Mouse (Mus musculus): ENCODE results near the gene Eml2. TPM values are rescaled to one million over a fixed set of nuclear protein-coding genes. Genes with fewer than 3 reads are reported as not detected.

Eml2 gene
- polyA plus RNA-seq, 1 experiment from 2014 or later = 9.5 TPM

- Histone ChIP-seq H3K4me1 (peaks cover 8% of the 10 kb centered on the region), H3K27ac (no peak overlapping the region), H3K4me3 (replicated peaks) (no peak overlapping the region), H3K4me2 (no peak overlapping the region), H3K36me3 (peaks cover 6% of the 10 kb centered on the region; the same call in 1 of the 2 replicates), H3K27me3 (no peaks in the 10 kb centered on the region), H3K9me3 (replicated peaks) (no peaks in the 10 kb centered on the region), H3K9ac (no peak overlapping the region)
- WGBS = 0% methylated on average over 1 of the region's 1 CpGs
- peak; percentile 91 for ATAC-seq (replicated peaks; ENCODE audit: low FRiP score)
Observed at GRCm38 (mm10) chr7:19239423-19239822, 63.2 kb downstream of the Eml2 start.

- no peak overlapping the region for H3K4me3 ChIP-seq (replicated peaks)
- no peaks in the 10 kb centered on the region for H3K9me3 ChIP-seq (replicated peaks)
- H3K36me3 ChIP-seq = peaks cover 10% of the 10 kb centered on the region; the same call in 1 of the 2 replicates
- H3K27ac ChIP-seq = no peak overlapping the region
- H3K9ac ChIP-seq = no peak overlapping the region
- peaks cover 8% of the 10 kb centered on the region for H3K4me1 ChIP-seq
- 59% methylated on average over 3 of the region's 4 CpGs for WGBS
- no peak for ATAC-seq (replicated peaks; ENCODE audit: low FRiP score)
- no peaks in the 10 kb centered on the region for H3K27me3 ChIP-seq
- H3K4me2 ChIP-seq = no peak overlapping the region
Observed at GRCm38 (mm10) chr7:19239986-19240385, 63.8 kb downstream of the Eml2 start.

DNA sequence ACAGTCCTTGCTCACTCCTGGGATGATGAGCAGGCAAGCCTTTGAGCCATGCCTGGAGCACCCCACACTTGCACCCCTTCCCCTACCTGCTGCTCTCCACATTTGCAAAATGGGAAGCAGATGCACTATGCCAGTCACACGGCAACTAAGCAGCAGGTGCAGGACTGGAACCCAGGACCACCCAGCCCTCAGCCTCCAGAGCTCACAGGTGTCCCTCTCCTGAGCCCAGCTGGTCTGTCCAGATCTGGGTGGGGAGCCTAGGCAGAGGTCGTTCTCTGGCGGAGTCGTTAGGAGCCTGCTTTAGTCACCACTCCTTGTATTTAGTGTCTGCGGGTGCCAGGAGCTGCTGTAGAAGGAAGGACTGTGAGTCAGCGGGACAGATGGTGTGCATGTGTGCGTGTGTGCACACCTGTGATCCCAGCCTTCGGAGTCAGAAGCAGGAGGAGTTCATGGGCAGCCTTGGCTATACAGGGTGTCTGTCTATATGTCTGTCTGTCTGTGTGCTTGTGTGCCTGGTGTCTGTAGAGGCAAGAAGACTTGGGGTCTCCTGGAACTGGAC, 64.8 kb downstream of the Eml2 start:
- peaks cover 8% of the 10 kb centered on the region for H3K4me1 ChIP-seq
- peaks cover 20% of the 10 kb centered on the region for H3K36me3 ChIP-seq
- no peak overlapping the region for H3K4me3 ChIP-seq (replicated peaks)
- no peaks in the 10 kb centered on the region for H3K9me3 ChIP-seq (replicated peaks)
- H3K27ac ChIP-seq = no peak overlapping the region
- H3K9ac ChIP-seq = no peak overlapping the region
- ATAC-seq (replicated peaks; ENCODE audit: low FRiP score) = no peak
- H3K27me3 ChIP-seq = no peaks in the 10 kb centered on the region
- H3K4me2 ChIP-seq = no peak overlapping the region
- whole genome bisulfite sequencing = 90% methylated on average over 8 of the region's 8 CpGs

GRCm38 (mm10) chr7:19242005-19242404, 65.8 kb downstream of the Eml2 start:
- H3K9me3 ChIP-seq (replicated peaks) = no peaks in the 10 kb centered on the region
- H3K36me3 ChIP-seq = peaks cover 29% of the 10 kb centered on the region
- H3K27me3 ChIP-seq = no peaks in the 10 kb centered on the region
- no peak overlapping the region for H3K9ac ChIP-seq
- 91% methylated on average over 1 of the region's 1 CpGs for WGBS
- H3K4me1 ChIP-seq = peaks cover 6% of the 10 kb centered on the region
- H3K4me3 ChIP-seq (replicated peaks) = no peak overlapping the region
- H3K4me2 ChIP-seq = no peak overlapping the region
- H3K27ac ChIP-seq = no peak overlapping the region
- no peak for ATAC-seq (replicated peaks; ENCODE audit: low FRiP score)

GRCm38 (mm10) chr7:19243858-19244257, 67.6 kb downstream of the Eml2 start:
- peaks cover 38% of the 10 kb centered on the region for H3K36me3 ChIP-seq
- H3K27me3 ChIP-seq = no peaks in the 10 kb centered on the region
- peaks cover 5% of the 10 kb centered on the region for H3K4me1 ChIP-seq
- H3K9ac ChIP-seq = no peak overlapping the region
- ATAC-seq (replicated peaks; ENCODE audit: low FRiP score) = no peak
- WGBS = 74% methylated on average over 5 of the region's 5 CpGs
- H3K9me3 ChIP-seq (replicated peaks) = no peaks in the 10 kb centered on the region
- H3K4me3 ChIP-seq (replicated peaks) = no peak overlapping the region
- no peak overlapping the region for H3K4me2 ChIP-seq
- no peak overlapping the region for H3K27ac ChIP-seq

- Histone ChIP-seq H3K36me3 (peaks cover 38% of the 10 kb centered on the region), H3K4me3 (replicated peaks) (no peak overlapping the region), H3K4me2 (no peak overlapping the region), H3K27me3 (no peaks in the 10 kb centered on the region), H3K27ac (no peak overlapping the region), H3K9ac (no peak overlapping the region), H3K4me1 (no peaks in the 10 kb centered on the region), H3K9me3 (replicated peaks) (no peaks in the 10 kb centered on the region)
- WGBS = 82% methylated on average over 3 of the region's 3 CpGs
- ATAC-seq (replicated peaks; ENCODE audit: low FRiP score) = no peak
Observed at GRCm38 (mm10) chr7:19245083-19245482, 68.9 kb downstream of the Eml2 start.

DNA sequence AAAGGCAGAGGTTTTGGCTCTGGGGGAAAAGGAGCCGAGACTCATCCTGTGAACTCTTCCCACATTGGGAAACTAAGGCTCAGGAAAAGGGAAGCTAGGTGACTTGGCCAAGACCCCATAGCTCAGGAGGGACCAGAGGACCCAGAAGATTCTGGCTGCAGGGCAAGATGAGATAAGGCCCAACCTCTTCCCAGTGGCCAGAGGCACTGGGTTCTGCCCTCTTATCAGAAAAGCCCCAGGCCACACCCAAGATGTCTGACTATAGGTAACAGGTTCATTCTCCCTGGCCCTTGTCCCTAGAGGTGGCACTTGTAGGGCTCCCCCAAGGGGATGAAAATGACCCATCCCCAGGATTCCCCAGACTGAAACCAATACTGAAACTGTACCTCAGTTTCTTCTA, 70.6 kb downstream of the Eml2 start:
- no peak overlapping the region for H3K9ac ChIP-seq
- no peaks in the 10 kb centered on the region for H3K27me3 ChIP-seq
- H3K9me3 ChIP-seq (replicated peaks) = no peaks in the 10 kb centered on the region
- no peak overlapping the region for H3K4me2 ChIP-seq
- no peak for ATAC-seq (replicated peaks; ENCODE audit: low FRiP score)
- H3K4me1 ChIP-seq = no peaks in the 10 kb centered on the region
- 97% methylated on average over 1 of the region's 1 CpGs for WGBS
- H3K27ac ChIP-seq = no peak overlapping the region
- H3K4me3 ChIP-seq (replicated peaks) = no peak overlapping the region
- H3K36me3 ChIP-seq = peaks cover 32% of the 10 kb centered on the region

- H3K4me3 ChIP-seq (replicated peaks) = no peak overlapping the region
- peaks cover 32% of the 10 kb centered on the region for H3K36me3 ChIP-seq
- no peaks in the 10 kb centered on the region for H3K9me3 ChIP-seq (replicated peaks)
- 83% methylated on average over 2 of the region's 2 CpGs for whole genome bisulfite sequencing
- H3K4me2 ChIP-seq = no peak overlapping the region
- H3K4me1 ChIP-seq = no peaks in the 10 kb centered on the region
- H3K27me3 ChIP-seq = no peaks in the 10 kb centered on the region
- no peak for ATAC-seq (replicated peaks; ENCODE audit: low FRiP score)
- H3K27ac ChIP-seq = no peak overlapping the region
- H3K9ac ChIP-seq = no peak overlapping the region
Observed at GRCm38 (mm10) chr7:19247511-19247910, 71.3 kb downstream of the Eml2 start.

DNA sequence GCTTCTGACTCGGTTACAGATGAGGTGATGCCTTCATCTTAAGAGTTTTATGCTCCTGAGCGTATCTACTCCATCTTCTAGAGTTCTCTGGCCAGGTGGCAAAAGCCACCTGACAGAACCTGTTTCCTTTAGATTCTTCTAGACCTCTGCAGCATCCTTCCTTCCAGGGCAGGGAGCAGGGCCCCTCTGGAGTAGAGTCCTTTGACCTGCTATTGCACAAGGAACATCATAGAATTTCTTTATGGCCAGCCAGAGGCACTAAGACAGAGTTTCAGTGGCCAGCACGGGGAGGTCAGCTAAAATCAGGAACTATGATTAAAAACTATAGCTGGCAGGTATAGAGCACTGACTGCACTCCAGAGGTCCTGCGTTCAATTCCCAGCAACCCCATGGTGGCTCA, 75.9 kb downstream of the Eml2 start:
- no peak overlapping the region for H3K9ac ChIP-seq
- 78% methylated on average over 4 of the region's 4 CpGs for WGBS
- peaks cover 31% of the 10 kb centered on the region for H3K36me3 ChIP-seq
- no peaks in the 10 kb centered on the region for H3K9me3 ChIP-seq (replicated peaks)
- ATAC-seq (replicated peaks; ENCODE audit: low FRiP score) = no peak
- 0 out of 2 replicates have a peak, but pooled peaks cover 3% of the 10 kb centered on the region for H3K4me1 ChIP-seq
- H3K4me3 ChIP-seq (replicated peaks) = no peak overlapping the region
- H3K27me3 ChIP-seq = no peaks in the 10 kb centered on the region
- H3K27ac ChIP-seq = no peak overlapping the region
- no peak overlapping the region for H3K4me2 ChIP-seq

GRCm38 (mm10) chr7:19253437-19253836, 77.2 kb downstream of the Eml2 start:
- no peak overlapping the region for H3K27ac ChIP-seq
- H3K4me1 ChIP-seq = 0 out of 2 replicates have a peak, but pooled peaks cover 6% of the 10 kb centered on the region
- no peaks in the 10 kb centered on the region for H3K27me3 ChIP-seq
- no peak overlapping the region for H3K4me2 ChIP-seq
- no peak overlapping the region for H3K4me3 ChIP-seq (replicated peaks)
- no peaks in the 10 kb centered on the region for H3K9me3 ChIP-seq (replicated peaks)
- H3K9ac ChIP-seq = no peak overlapping the region
- ATAC-seq (replicated peaks; ENCODE audit: low FRiP score) = no peak
- peaks cover 36% of the 10 kb centered on the region for H3K36me3 ChIP-seq
- 57% methylated on average over 5 of the region's 5 CpGs for WGBS

- no peak for ATAC-seq (replicated peaks; ENCODE audit: low FRiP score)
- Histone ChIP-seq H3K4me3 (replicated peaks) (no peak overlapping the region), H3K36me3 (peaks cover 56% of the 10 kb centered on the region), H3K27me3 (no peaks in the 10 kb centered on the region), H3K9me3 (replicated peaks) (no peaks in the 10 kb centered on the region), H3K27ac (no peak overlapping the region), H3K4me1 (0 out of 2 replicates have a peak, but pooled peaks cover 6% of the 10 kb centered on the region), H3K4me2 (no peak overlapping the region), H3K9ac (no peak overlapping the region)
- 88% methylated on average over 17 of the region's 17 CpGs for WGBS
Observed at GRCm38 (mm10) chr7:19255395-19255794, 79.2 kb downstream of the Eml2 start.

Measured in kidney, embryonic 15.5 days (tissue).